Mouse (Mus musculus): ENCODE results near the gene Abhd12b. TPM values are rescaled to one million over a fixed set of nuclear protein-coding genes. Genes with fewer than 3 reads are reported as not detected.

Abhd12b gene
- total RNA-seq (2021): not detected
- long read RNA-seq, experiment 1: 0 reads
- long read RNA-seq, experiment 2: 0 reads

GRCm38 (mm10) chr12:70153842-70154241, at the start of gene Abhd12b:
Gene Abhd12b (plus strand): TSS chr12:70154142.
- DNase-seq (ENCODE audit: low spot score in 2 of 2): no peak

- no peak for DNase-seq (ENCODE audit: low spot score in 2 of 2)
Measured at GRCm38 (mm10) chr12:70104199-70104598, 49.7 kb upstream of the Abhd12b start.

- DNase-seq (ENCODE audit: low spot score in 2 of 2): no peak
Measured at GRCm38 (mm10) chr12:70104776-70105420, 49.0 kb upstream of the Abhd12b start.

GRCm38 (mm10) chr12:70105885-70106284, 48.1 kb upstream of the Abhd12b start:
- no peak for DNase-seq (ENCODE audit: low spot score in 2 of 2)

- DNase-seq (ENCODE audit: low spot score in 2 of 2): no peak
Measured at GRCm38 (mm10) chr12:70106508-70106907, 47.4 kb upstream of the Abhd12b start.

- DNase-seq (ENCODE audit: low spot score in 2 of 2): no peak
Measured at GRCm38 (mm10) chr12:70108104-70108503, 45.8 kb upstream of the Abhd12b start.

- peak in 1 of 2 experiments; percentile 38 for DNase-seq (ENCODE audit: low spot score in 2 of 2)
Measured at GRCm38 (mm10) chr12:70109921-70110320, 44.0 kb upstream of the Abhd12b start.

GRCm38 (mm10) chr12:70110375-70111116, 43.4 kb upstream of the Abhd12b start:
- DNase-seq (ENCODE audit: low spot score in 2 of 2): peak; percentile 54 to 73

- no peak for DNase-seq (ENCODE audit: low spot score in 2 of 2)
Measured at GRCm38 (mm10) chr12:70111117-70111366, 42.9 kb upstream of the Abhd12b start.

DNA sequence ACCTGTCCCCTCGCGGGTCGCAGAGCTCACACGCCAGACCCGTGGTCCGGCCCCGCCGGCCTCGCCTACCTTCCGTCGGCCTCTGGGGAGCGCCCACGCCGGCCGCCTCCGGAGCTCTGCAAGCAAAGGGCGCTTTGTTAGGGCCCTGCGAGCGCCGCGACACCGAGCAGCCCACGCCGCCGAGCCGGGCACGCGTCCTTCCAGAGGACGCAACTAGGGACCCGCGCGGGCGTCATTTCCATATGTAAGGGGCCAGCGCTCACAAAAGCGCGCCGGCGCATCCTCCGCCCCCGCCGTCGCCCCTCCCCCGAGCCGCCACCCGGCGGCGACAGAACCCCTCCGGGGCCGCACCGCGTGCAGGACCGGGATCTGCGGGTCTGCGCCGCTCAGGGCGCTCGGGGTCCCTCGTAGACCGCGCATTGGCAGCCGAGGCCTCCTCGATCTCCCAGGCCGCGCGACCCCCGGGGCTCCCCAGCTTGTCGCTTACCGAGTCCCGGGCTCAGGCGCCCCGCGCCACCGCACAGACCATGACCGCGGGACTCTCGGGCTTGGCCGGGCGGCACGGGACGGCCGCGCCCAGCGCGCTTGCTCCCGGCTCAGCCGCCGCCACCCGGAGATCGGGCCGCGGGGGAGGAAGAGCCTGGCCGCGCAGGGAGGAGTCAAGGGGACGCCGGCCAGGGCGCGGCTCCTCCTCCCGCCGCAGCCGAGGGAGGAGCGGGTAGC, 42.4 kb upstream of the Abhd12b start:
- peak; percentile 68 to 83 for DNase-seq (ENCODE audit: low spot score in 2 of 2)

GRCm38 (mm10) chr12:70112090-70112383, 41.9 kb upstream of the Abhd12b start:
- no peak for DNase-seq (ENCODE audit: low spot score in 2 of 2)

GRCm38 (mm10) chr12:70113351-70113750, 40.6 kb upstream of the Abhd12b start, which contains the start of gene Nin:
Gene Nin (minus strand): TSS chr12:70113717.
- DNase-seq (ENCODE audit: low spot score in 2 of 2): peak; percentile 23 to 49

- DNase-seq (ENCODE audit: low spot score in 2 of 2): no peak
Measured at GRCm38 (mm10) chr12:70117146-70117545, 36.8 kb upstream of the Abhd12b start.

DNA sequence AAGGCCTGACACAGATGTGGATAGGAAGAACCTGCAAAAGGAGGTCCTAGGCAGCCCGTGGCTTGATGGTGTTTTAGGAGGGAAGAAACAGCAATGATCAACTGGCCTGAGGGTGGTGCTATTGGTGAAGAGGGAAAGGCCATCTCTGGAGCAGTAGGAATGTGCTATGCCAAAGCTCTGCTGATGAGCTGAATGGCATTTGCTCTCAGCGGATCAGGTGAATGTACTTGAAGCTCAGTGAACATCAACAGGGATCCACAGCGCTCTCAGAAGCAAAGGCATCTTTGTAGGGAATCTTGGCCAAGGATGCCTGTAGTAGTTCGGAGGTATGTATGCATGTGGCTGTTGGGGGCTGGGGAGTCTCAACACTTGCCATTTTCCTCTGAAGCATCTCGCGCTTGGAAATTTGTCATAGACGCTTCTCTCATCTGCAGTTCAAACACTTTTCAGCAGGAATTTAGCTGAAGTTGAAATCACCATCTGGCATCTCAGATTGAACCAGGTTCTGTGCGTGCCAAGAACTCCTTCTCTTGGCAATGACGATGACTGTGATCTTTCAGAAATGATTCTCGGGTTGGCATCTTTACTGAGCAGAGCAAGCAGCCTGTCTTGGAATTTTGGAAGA, 35.1 kb upstream of the Abhd12b start:
- DNase-seq (ENCODE audit: low spot score in 2 of 2): peak; percentile 52 to 65

GRCm38 (mm10) chr12:70119552-70119951, 34.4 kb upstream of the Abhd12b start:
- no peak for DNase-seq (ENCODE audit: low spot score in 2 of 2)

- no peak for DNase-seq (ENCODE audit: low spot score in 2 of 2)
Measured at GRCm38 (mm10) chr12:70126626-70127025, 27.3 kb upstream of the Abhd12b start.

DNA sequence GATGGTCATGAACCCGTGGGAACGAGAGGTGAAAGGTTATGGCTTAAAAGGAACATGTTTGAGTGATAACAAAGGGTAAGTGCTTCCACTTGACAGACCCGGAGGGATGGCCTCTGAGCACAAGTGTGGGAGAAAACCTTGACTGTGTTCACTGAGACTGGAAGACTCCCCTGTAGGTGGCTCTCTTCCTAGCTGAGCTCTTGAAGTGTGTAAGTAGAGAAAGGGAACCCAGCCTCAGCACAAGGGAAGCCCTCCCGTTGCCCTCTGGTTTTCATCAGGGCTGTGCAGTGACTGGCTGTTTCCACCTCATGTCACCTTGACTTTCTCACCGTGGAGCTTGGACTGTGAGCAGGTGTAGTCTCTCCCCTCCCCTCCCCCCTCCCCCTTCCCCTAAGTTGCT, 24.8 kb upstream of the Abhd12b start:
- DNase-seq (ENCODE audit: low spot score in 2 of 2): no peak

DNA sequence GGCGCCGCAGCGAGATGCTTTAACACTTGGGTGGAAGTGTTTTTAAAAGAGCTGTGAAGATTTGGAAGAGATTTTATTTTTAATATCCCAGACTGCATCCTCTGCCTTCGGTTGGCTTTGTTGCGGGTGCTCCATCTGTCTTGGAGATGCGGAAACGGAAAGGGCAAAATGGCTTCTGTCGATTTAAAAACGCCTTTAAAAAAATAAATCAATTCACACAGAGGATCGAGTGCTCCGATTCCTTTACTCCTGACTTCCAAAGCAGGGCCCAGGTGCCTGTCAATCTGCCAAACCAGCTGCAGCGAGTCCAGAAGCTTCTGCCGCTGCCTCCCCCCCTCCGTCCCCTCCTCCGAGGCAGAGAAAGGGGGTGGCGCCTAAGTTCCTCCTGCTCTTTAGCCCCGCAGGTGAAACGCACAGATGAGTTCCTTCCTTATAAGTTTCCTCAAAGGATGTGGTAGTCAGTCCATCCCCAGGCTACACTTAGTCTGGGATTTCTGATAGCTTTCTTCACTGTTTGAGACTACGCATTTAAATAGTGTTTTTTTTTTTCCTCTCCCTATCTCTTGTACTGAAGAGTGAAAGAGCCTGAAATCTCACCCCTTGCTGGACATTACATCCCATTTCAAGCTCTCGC, 22.8 kb upstream of the Abhd12b start:
- peak; percentile 33 to 40 for DNase-seq (ENCODE audit: low spot score in 2 of 2)

DNA sequence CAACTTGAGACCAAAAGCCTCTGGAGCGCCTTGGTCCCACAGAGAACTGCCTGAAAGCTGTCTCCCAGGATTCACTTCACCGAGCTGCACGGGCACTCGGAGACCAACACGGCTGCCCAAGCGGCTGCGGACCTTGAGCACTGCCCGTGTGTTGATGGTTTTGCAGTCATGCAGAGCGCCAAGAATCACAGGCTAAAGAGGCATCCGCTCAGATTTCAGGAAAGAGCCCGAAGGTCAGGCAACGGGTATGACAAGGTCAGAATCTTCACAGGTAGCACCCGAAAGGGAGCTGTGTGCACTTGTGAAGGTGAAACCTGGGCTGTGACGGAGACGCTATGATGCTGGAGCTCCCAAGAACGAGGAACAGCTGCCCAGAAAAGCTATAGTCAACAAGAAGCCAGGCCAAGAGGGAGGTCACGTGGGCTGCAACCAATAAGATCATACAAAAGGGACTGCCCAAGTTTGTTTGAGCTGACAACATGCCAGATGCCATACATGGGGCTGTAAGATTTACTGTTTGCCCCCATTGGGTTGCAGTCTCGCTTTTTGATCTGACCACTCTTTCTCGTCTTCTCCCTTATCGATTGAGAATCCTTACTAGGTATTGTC, 19.2 kb upstream of the Abhd12b start:
- no peak for DNase-seq (ENCODE audit: low spot score in 2 of 2)

- DNase-seq (ENCODE audit: low spot score in 2 of 2): no peak
Measured at GRCm38 (mm10) chr12:70136185-70136756, 17.7 kb upstream of the Abhd12b start.

- no peak for DNase-seq (ENCODE audit: low spot score in 2 of 2)
Measured at GRCm38 (mm10) chr12:70137095-70137494, 16.8 kb upstream of the Abhd12b start.
